Mouse (Mus musculus): ENCODE data around the gene Pde4d. TPM values are rescaled to one million over a fixed set of nuclear protein-coding genes. Genes with fewer than 3 reads are reported as not detected.

Gene Pde4d
- polyA plus RNA-seq, 1 experiment from 2014 or later, result 12.4 TPM

- Histone ChIP-seq H3K9ac (peak overlapping the region; percentile 40), H3K27ac (peak overlapping the region; percentile 34; the same call in 1 of the 2 replicates), H3K36me3 (no peaks in the 10 kb centered on the region), H3K4me1 (peaks cover 11% of the 10 kb centered on the region; the same call in 1 of the 2 replicates), H3K27me3 (replicated peaks) (no peaks in the 10 kb centered on the region), H3K4me3 (peak overlapping the region; percentile 35), H3K4me2 (replicated peaks) (peak overlapping the region; percentile 65), H3K9me3 (no peaks in the 10 kb centered on the region)
- peak; percentile 90 for ATAC-seq (ENCODE audit: low FRiP score, low read depth)
- WGBS, result under 1% methylated on average over 23 of the region's 23 CpGs
Measured at GRCm38 (mm10) chr13:109260220-109260795, 810.6 kb downstream of the Pde4d start.

GRCm38 (mm10) chr13:109260796-109261516 lies 811.2 kb downstream of the Pde4d start:
- Histone ChIP-seq H3K27me3 (replicated peaks) (no peaks in the 10 kb centered on the region), H3K4me3 (peak overlapping the region; percentile 35), H3K4me2 (replicated peaks) (peak overlapping the region; percentile 65), H3K9ac (peak overlapping the region; percentile 40), H3K9me3 (no peaks in the 10 kb centered on the region), H3K36me3 (no peaks in the 10 kb centered on the region), H3K27ac (peak overlapping the region; percentile 34; the same call in 1 of the 2 replicates), H3K4me1 (peaks cover 11% of the 10 kb centered on the region; the same call in 1 of the 2 replicates)
- ATAC-seq (ENCODE audit: low FRiP score, low read depth), result peak; percentile 77
- WGBS, result under 1% methylated on average over 17 of the region's 17 CpGs

- 34% methylated on average over 5 of the region's 5 CpGs for WGBS
- H3K4me2 ChIP-seq (replicated peaks), result peak overlapping the region; percentile 65
- no peak for ATAC-seq (ENCODE audit: low FRiP score, low read depth)
- H3K27ac ChIP-seq, result no peak overlapping the region
- H3K36me3 ChIP-seq, result no peaks in the 10 kb centered on the region
- H3K9me3 ChIP-seq, result no peaks in the 10 kb centered on the region
- H3K9ac ChIP-seq, result no peak overlapping the region
- peaks cover 11% of the 10 kb centered on the region; the same call in 1 of the 2 replicates for H3K4me1 ChIP-seq
- H3K4me3 ChIP-seq, result 0 out of 2 replicates have a peak overlapping the region, but pooled peaks have one; percentile 13
- H3K27me3 ChIP-seq (replicated peaks), result no peaks in the 10 kb centered on the region
Measured at GRCm38 (mm10) chr13:109261642-109262220, 812.0 kb downstream of the Pde4d start.

GRCm38 (mm10) chr13:109262501-109262900 lies 812.8 kb downstream of the Pde4d start:
- peaks cover 11% of the 10 kb centered on the region; the same call in 1 of the 2 replicates for H3K4me1 ChIP-seq
- no peaks in the 10 kb centered on the region for H3K27me3 ChIP-seq (replicated peaks)
- no peak overlapping the region for H3K27ac ChIP-seq
- no peaks in the 10 kb centered on the region for H3K36me3 ChIP-seq
- no peak overlapping the region for H3K9ac ChIP-seq
- H3K9me3 ChIP-seq, result no peaks in the 10 kb centered on the region
- WGBS, result 83% methylated on average over 5 of the region's 5 CpGs
- peak overlapping the region; percentile 5; the same call in 1 of the 2 replicates for H3K4me3 ChIP-seq
- ATAC-seq (ENCODE audit: low FRiP score, low read depth), result no peak
- H3K4me2 ChIP-seq (replicated peaks), result peak overlapping the region; percentile 65

- H3K4me2 ChIP-seq (replicated peaks), result no peak overlapping the region
- peaks cover 11% of the 10 kb centered on the region; the same call in 1 of the 2 replicates for H3K4me1 ChIP-seq
- H3K27me3 ChIP-seq (replicated peaks), result no peaks in the 10 kb centered on the region
- no peak for ATAC-seq (ENCODE audit: low FRiP score, low read depth)
- H3K36me3 ChIP-seq, result no peaks in the 10 kb centered on the region
- H3K9ac ChIP-seq, result no peak overlapping the region
- no peaks in the 10 kb centered on the region for H3K9me3 ChIP-seq
- H3K4me3 ChIP-seq, result no peak overlapping the region
- no peak overlapping the region for H3K27ac ChIP-seq
Measured at GRCm38 (mm10) chr13:109263833-109264232, 814.1 kb downstream of the Pde4d start.

- 63% methylated on average over 3 of the region's 3 CpGs for WGBS
- no peak overlapping the region for H3K9ac ChIP-seq
- no peak overlapping the region for H3K27ac ChIP-seq
- no peaks in the 10 kb centered on the region for H3K27me3 ChIP-seq (replicated peaks)
- no peak overlapping the region for H3K4me3 ChIP-seq
- no peaks in the 10 kb centered on the region for H3K4me1 ChIP-seq
- ATAC-seq (ENCODE audit: low FRiP score, low read depth), result no peak
- H3K9me3 ChIP-seq, result no peaks in the 10 kb centered on the region
- no peak overlapping the region for H3K4me2 ChIP-seq (replicated peaks)
- H3K36me3 ChIP-seq, result no peaks in the 10 kb centered on the region
Measured at GRCm38 (mm10) chr13:109268253-109268652, 818.5 kb downstream of the Pde4d start.

- Histone ChIP-seq H3K27me3 (replicated peaks) (no peaks in the 10 kb centered on the region), H3K36me3 (no peaks in the 10 kb centered on the region), H3K27ac (no peak overlapping the region), H3K9me3 (no peaks in the 10 kb centered on the region), H3K4me2 (replicated peaks) (no peak overlapping the region), H3K9ac (no peak overlapping the region), H3K4me1 (no peaks in the 10 kb centered on the region), H3K4me3 (no peak overlapping the region)
- ATAC-seq (ENCODE audit: low FRiP score, low read depth), result no peak
- WGBS, result 92% methylated on average over 4 of the region's 4 CpGs
Measured at GRCm38 (mm10) chr13:109268659-109269322, 819.0 kb downstream of the Pde4d start.

- 91% methylated on average over 10 of the region's 10 CpGs for WGBS
- Histone ChIP-seq H3K4me2 (replicated peaks) (no peak overlapping the region), H3K27ac (no peak overlapping the region), H3K4me3 (no peak overlapping the region), H3K9ac (no peak overlapping the region), H3K4me1 (peaks cover 4% of the 10 kb centered on the region; the same call in 1 of the 2 replicates), H3K36me3 (no peaks in the 10 kb centered on the region), H3K9me3 (no peaks in the 10 kb centered on the region), H3K27me3 (replicated peaks) (no peaks in the 10 kb centered on the region)
- no peak for ATAC-seq (ENCODE audit: low FRiP score, low read depth)
Measured at GRCm38 (mm10) chr13:109274869-109275268, 825.1 kb downstream of the Pde4d start.

- no peak overlapping the region for H3K4me3 ChIP-seq
- no peak overlapping the region for H3K27ac ChIP-seq
- no peaks in the 10 kb centered on the region for H3K9me3 ChIP-seq
- no peak overlapping the region for H3K9ac ChIP-seq
- WGBS, result 59% methylated on average over 7 of the region's 7 CpGs
- ATAC-seq (ENCODE audit: low FRiP score, low read depth), result no peak
- H3K4me1 ChIP-seq, result peaks cover 4% of the 10 kb centered on the region; the same call in 1 of the 2 replicates
- no peaks in the 10 kb centered on the region for H3K27me3 ChIP-seq (replicated peaks)
- no peaks in the 10 kb centered on the region for H3K36me3 ChIP-seq
- no peak overlapping the region for H3K4me2 ChIP-seq (replicated peaks)
Measured at GRCm38 (mm10) chr13:109277792-109278191, 828.0 kb downstream of the Pde4d start.

- no peaks in the 10 kb centered on the region for H3K27me3 ChIP-seq (replicated peaks)
- H3K36me3 ChIP-seq, result no peaks in the 10 kb centered on the region
- no peak for ATAC-seq (ENCODE audit: low FRiP score, low read depth)
- H3K4me3 ChIP-seq, result no peak overlapping the region
- WGBS, result 66% methylated on average over 10 of the region's 10 CpGs
- H3K9me3 ChIP-seq, result no peaks in the 10 kb centered on the region
- no peak overlapping the region for H3K27ac ChIP-seq
- H3K4me2 ChIP-seq (replicated peaks), result no peak overlapping the region
- H3K4me1 ChIP-seq, result peaks cover 4% of the 10 kb centered on the region; the same call in 1 of the 2 replicates
- no peak overlapping the region for H3K9ac ChIP-seq
Measured at GRCm38 (mm10) chr13:109278504-109278912, 828.8 kb downstream of the Pde4d start.

- Histone ChIP-seq H3K36me3 (no peaks in the 10 kb centered on the region), H3K9ac (no peak overlapping the region), H3K27me3 (replicated peaks) (no peaks in the 10 kb centered on the region), H3K4me2 (replicated peaks) (no peak overlapping the region), H3K27ac (no peak overlapping the region), H3K4me3 (no peak overlapping the region), H3K4me1 (peaks cover 4% of the 10 kb centered on the region; the same call in 1 of the 2 replicates), H3K9me3 (no peaks in the 10 kb centered on the region)
- ATAC-seq (ENCODE audit: low FRiP score, low read depth), result no peak
- 89% methylated on average over 6 of the region's 6 CpGs for WGBS
Measured at GRCm38 (mm10) chr13:109279211-109279610, 829.5 kb downstream of the Pde4d start.

GRCm38 (mm10) chr13:109280433-109280832 lies 830.7 kb downstream of the Pde4d start:
- 94% methylated on average over 5 of the region's 5 CpGs for WGBS
- no peak overlapping the region for H3K9ac ChIP-seq
- H3K9me3 ChIP-seq, result no peaks in the 10 kb centered on the region
- H3K4me3 ChIP-seq, result no peak overlapping the region
- H3K27ac ChIP-seq, result no peak overlapping the region
- no peak for ATAC-seq (ENCODE audit: low FRiP score, low read depth)
- no peaks in the 10 kb centered on the region for H3K36me3 ChIP-seq
- H3K4me1 ChIP-seq, result peaks cover 4% of the 10 kb centered on the region; the same call in 1 of the 2 replicates
- H3K27me3 ChIP-seq (replicated peaks), result no peaks in the 10 kb centered on the region
- no peak overlapping the region for H3K4me2 ChIP-seq (replicated peaks)
